Mouse (Mus musculus) forebrain, embryonic 14.5 days (tissue): ENCODE measurements around the gene Prkar1a. TPM values are rescaled to one million over a fixed set of nuclear protein-coding genes. Genes with fewer than 3 reads are reported as not detected.

Experiments used
- ATAC-seq: fragments of 200-750 bp; cut with Nextera tagmentation; 2 replicates; pipeline ENCODE4 v1.8.0; 2017; ENCODE audit warnings: mild to moderate bottlenecking, moderate library complexity
- DNase-seq: peaks from one replicate; pipeline ENCODE4 v3.0.0-alpha.2; 2015; ENCODE audit warnings: low spot score
- H3K27ac ChIP-seq: fragments of 300-500 bp; sonication (generic); 2 replicates; pipeline ENCODE4 v1.5.1; 2014; ENCODE audit warnings: low read depth, mild to moderate bottlenecking, control low read depth, low read length, moderate library complexity
- H3K27me3 ChIP-seq: fragments of 300-500 bp; sonication (generic); replicated peaks from 2 replicates; pipeline ENCODE4 v1.6.1; 2014; ENCODE audit warnings: low read length, control low read depth, mixed read lengths; ENCODE audit not compliant: control insufficient read depth, insufficient read depth
- H3K36me3 ChIP-seq: fragments of 300-500 bp; sonication (generic); 2 replicates; pipeline ENCODE4 v1.6.1; 2014; ENCODE audit warnings: low read length, control low read depth; ENCODE audit not compliant: control insufficient read depth, insufficient read depth
- H3K4me1 ChIP-seq: fragments of 300-500 bp; sonication (generic); 2 replicates; pipeline ENCODE4 v1.6.1; 2014; ENCODE audit warnings: antibody characterized with exemption, low read length, control low read depth; ENCODE audit not compliant: control insufficient read depth, insufficient read depth
- H3K4me2 ChIP-seq: fragments of 300-500 bp; sonication (generic); 2 replicates; pipeline ENCODE4 v1.6.1; 2014; ENCODE audit warnings: mild to moderate bottlenecking, control low read depth, low read length
- H3K4me3 ChIP-seq: fragments of 300-500 bp; sonication (generic); 2 replicates; pipeline ENCODE4 v1.5.1; 2014; ENCODE audit warnings: low read depth, low read length, control low read depth
- H3K9ac ChIP-seq: fragments of 300-500 bp; sonication (generic); 2 replicates; pipeline ENCODE4 v1.6.1; 2014; ENCODE audit warnings: mild to moderate bottlenecking, low read length, control low read depth, moderate library complexity
- H3K9me3 ChIP-seq: fragments of 300-500 bp; sonication (generic); replicated peaks from 2 replicates; pipeline ENCODE4 v1.6.1; 2016; ENCODE audit warnings: low read length, control low read depth, mixed read lengths; ENCODE audit not compliant: control insufficient read depth
- WGBS: fragments of 180-500 bp; shearing (Covaris S2); extraction: QIAGEN DNeasy Blood & Tissue Kit; methylation state at CpG from one replicate; pipeline ENCODE4 v1.1.7; 2014; 5-methylcytosine and 5-hydroxymethylcytosine counted together
- polyA plus RNA-seq: library from polyadenylated mRNA; unstranded; fragments of >200 nt; fragmentation: Nextera tagmentation; extraction: Ambion mirVana; gene quantifications from 2 replicates; pipeline ENCODE4 v1.2.1, GENCODE M21; 2014

The Prkar1a gene
- polyA plus RNA-seq, 1 experiment from 2014 or later = 504 TPM

DNA sequence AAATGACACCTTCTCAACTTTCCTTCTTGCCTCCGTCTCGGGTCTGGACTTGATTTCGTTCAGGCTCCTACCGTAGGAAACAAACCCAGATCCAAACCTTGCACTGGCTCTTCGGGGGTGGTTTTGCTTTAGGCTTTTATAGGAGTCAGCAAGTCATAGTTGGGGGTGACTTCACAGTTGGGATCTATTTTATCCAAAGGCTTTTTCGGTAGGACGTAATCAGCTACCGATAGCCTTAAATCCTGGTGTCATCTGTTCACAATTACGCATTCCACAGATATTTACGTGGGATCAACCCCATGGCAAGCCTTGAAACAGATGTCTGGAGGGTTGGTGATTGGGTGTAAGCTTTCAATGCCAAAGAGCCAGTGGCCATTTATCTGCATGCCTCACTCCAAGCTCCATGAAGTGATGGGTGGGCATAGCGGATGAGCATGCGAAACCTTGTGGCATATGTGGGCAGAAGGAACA, 66.1 kb downstream of the Prkar1a start:
- Histone ChIP-seq H3K9me3 (no peaks in the 10 kb centered on the region), H3K27me3 (no peaks in the 10 kb centered on the region), H3K4me3 (no peak overlapping the region), H3K27ac (no peak overlapping the region), H3K9ac (no peak overlapping the region), H3K36me3 (no peaks in the 10 kb centered on the region), H3K4me2 (no peak overlapping the region), H3K4me1 (0 out of 2 replicates have a peak, but pooled peaks cover 2% of the 10 kb centered on the region)
- ATAC-seq (no peak), DNase-seq (no peak)
- WGBS = 90% methylated on average over 12 of the region's 12 CpGs

- DNase-seq (no peak), ATAC-seq (no peak)
- Histone ChIP-seq H3K9me3 (no peaks in the 10 kb centered on the region), H3K36me3 (no peaks in the 10 kb centered on the region), H3K9ac (no peak overlapping the region), H3K4me1 (peaks cover 9% of the 10 kb centered on the region; the same call in 1 of the 2 replicates), H3K4me2 (no peak overlapping the region), H3K4me3 (no peak overlapping the region), H3K27ac (no peak overlapping the region), H3K27me3 (0 out of 2 replicates have a peak, but pooled peaks cover 4% of the 10 kb centered on the region)
- WGBS = 75% methylated on average over 7 of the region's 7 CpGs
Observed at GRCm38 (mm10) chr11:109716981-109717380, 67.8 kb downstream of the Prkar1a start.

- H3K36me3 ChIP-seq = no peaks in the 10 kb centered on the region
- 0 out of 2 replicates have a peak, but pooled peaks cover 7% of the 10 kb centered on the region for H3K27me3 ChIP-seq
- no peak overlapping the region for H3K4me2 ChIP-seq
- WGBS = 76% methylated on average over 5 of the region's 5 CpGs
- no peak overlapping the region for H3K9ac ChIP-seq
- no peak for DNase-seq
- no peak overlapping the region for H3K4me3 ChIP-seq
- H3K9me3 ChIP-seq = no peaks in the 10 kb centered on the region
- H3K27ac ChIP-seq = no peak overlapping the region
- peaks cover 13% of the 10 kb centered on the region; the same call in 1 of the 2 replicates for H3K4me1 ChIP-seq
- no peak for ATAC-seq
Observed at GRCm38 (mm10) chr11:109717448-109717847, 68.2 kb downstream of the Prkar1a start.

GRCm38 (mm10) chr11:109717966-109718895, 69.0 kb downstream of the Prkar1a start:
- DNase-seq (peak; percentile 47), ATAC-seq (peak; percentile 58; the same call in 1 of the 2 replicates)
- Histone ChIP-seq H3K4me1 (peaks cover 13% of the 10 kb centered on the region; the same call in 1 of the 2 replicates), H3K27ac (no peak overlapping the region), H3K27me3 (0 out of 2 replicates have a peak, but pooled peaks cover 9% of the 10 kb centered on the region), H3K9ac (no peak overlapping the region), H3K4me3 (no peak overlapping the region), H3K9me3 (no peaks in the 10 kb centered on the region), H3K4me2 (no peak overlapping the region), H3K36me3 (no peaks in the 10 kb centered on the region)
- WGBS = 64% methylated on average over 15 of the region's 15 CpGs

Other genes with a start within 250 kb of the Prkar1a start
- not detected in 2 replicates for gene 9930022D16Rik, start 235.5 kb upstream of the Prkar1a start, polyA plus RNA-seq
- 78.0 and 79.6 TPM in 2 replicates for gene Amz2, start 223.5 kb upstream of the Prkar1a start, polyA plus RNA-seq
- gene Arsg, start 176.0 kb upstream of the Prkar1a start, polyA plus RNA-seq = 5.1 and 6.2 TPM in 2 replicates
- gene Slc16a6, start 175.8 kb upstream of the Prkar1a start, polyA plus RNA-seq = 2.8 and 4.4 TPM in 2 replicates
- gene Wipi1, start 37.4 kb upstream of the Prkar1a start, polyA plus RNA-seq = 5.7 and 6.9 TPM in 2 replicates
- 1.7 and 2.3 TPM in 2 replicates for gene Fam20a, start 72.9 kb downstream of the Prkar1a start, polyA plus RNA-seq
- gene 1700012B07Rik, start 178.6 kb downstream of the Prkar1a start, polyA plus RNA-seq = not detected in 2 replicates